Comparison of ENCODE assay signal across 11 mouse cellular contexts in the genomic region with DNA sequence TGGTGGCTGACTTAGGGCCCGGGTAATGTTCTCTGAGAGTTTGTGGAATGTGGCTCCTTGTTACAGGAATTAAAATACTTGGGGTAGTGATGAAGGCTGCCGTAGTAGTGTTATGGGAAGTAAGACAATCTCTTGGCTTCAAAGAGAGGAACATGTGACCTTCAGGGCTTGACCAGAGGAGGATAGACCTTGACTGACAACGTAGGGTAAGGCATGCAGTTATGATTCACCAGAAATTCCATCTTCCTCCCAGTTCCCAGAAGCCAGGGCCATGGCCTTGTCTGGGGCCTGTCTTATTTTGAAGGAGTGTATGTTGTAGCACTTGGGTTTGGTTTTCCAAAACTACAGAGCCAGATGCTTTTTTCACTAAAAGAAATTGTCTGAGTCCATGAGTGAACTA.
DNase-seq lines count a peak whose midpoint lies in the region.
"Had no signal": no experiment of that assay in that cellular context is flagged by ENCODE, and none has a peak within 500 bp of the region (broad histone marks: within the 10 kb centered on the region; RNA-seq: fewer than 3 reads in every experiment).

No protein-coding gene starts in this region.

- DNase-seq in adrenal gland, adult (ENCODE audit: inconsistent age in 2 of 2, low spot score in 1 of 2): peak; percentile 79 to 91
- no peak for DNase-seq in adrenal gland, adult 18-20 months (ENCODE audit: low spot score in 2 of 2)
- DNase-seq in ovary, adult 18-20 months (ENCODE audit: low spot score): peak; percentile 71
- DNase-seq in ovary, postnatal 14 days (ENCODE audit: low spot score): no peak
- peak; percentile 64 for DNase-seq in adrenal gland, postnatal 14 days
- no peak for DNase-seq in kidney, adult 9 months
- no peak for DNase-seq in layer of hippocampus, adult 9-11 months
- DNase-seq: cerebellum, adult 2 months; cerebellum, postnatal 10 days; gastrocnemius, postnatal 36 days; heart, adult 2 months had no signal

Comparison
In these comparisons a context has a peak if more than half of its experiments do, and no peak if none do; other contexts are left out.
1. DNase-seq: peak in adrenal gland, adult (2 of 2), ovary, adult 18-20 months (single experiment) and adrenal gland, postnatal 14 days (single experiment); none in adrenal gland, adult 18-20 months (0 of 2), ovary, postnatal 14 days (single experiment), kidney, adult 9 months (single experiment) and layer of hippocampus, adult 9-11 months (single experiment).